Mouse (Mus musculus): Measurements from ENCODE around the gene Necap2. TPM values are rescaled to one million over a fixed set of nuclear protein-coding genes. Genes with fewer than 3 reads are reported as not detected.

Gene Necap2
- 52.6 and 57.3 TPM in 2 replicates for polyA plus RNA-seq (2015; fragmentation: Nextera tagmentation; extraction: Ambion mirVana)

- under 1% methylated on average over 67 of the region's 67 CpGs for WGBS
- Histone ChIP-seq H3K27me3 (no peaks in the 10 kb centered on the region), H3K4me1 (replicated peaks) (peaks cover 34% of the 10 kb centered on the region)
These were observed at the start of gene Necap2 for GRCm38 (mm10) chr4:141077681-141078509. Gene Necap2 (minus strand): TSS chr4:141078357.

GRCm38 (mm10) chr4:141123065-141123464, 44.9 kb upstream of the Necap2 start:
- Histone ChIP-seq H3K4me1 (replicated peaks) (peaks cover 50% of the 10 kb centered on the region), H3K27ac (peak overlapping the region; percentile 23; the same call in 1 of the 2 replicates), H3K27me3 (no peaks in the 10 kb centered on the region), H3K9ac (no peak overlapping the region), H3K4me2 (no peak overlapping the region), H3K4me3 (no peak overlapping the region), H3K9me3 (no peaks in the 10 kb centered on the region), H3K36me3 (peaks cover 5% of the 10 kb centered on the region)
- ATAC-seq (ENCODE audit: low FRiP score): no peak
- WGBS: 28% methylated on average over 1 of the region's 1 CpGs

More at GRCm38 (mm10) chr4:141077681-141078509, at the start of gene Necap2:
- peak within 1 kb of the TSS; percentile 97 for H3K4me2 ChIP-seq
- H3K27ac ChIP-seq: peak within 1 kb of the TSS; percentile 89
- H3K36me3 ChIP-seq: peaks cover 29% of the 10 kb centered on the region
- peak within 1 kb of the TSS; percentile 94 for H3K4me3 ChIP-seq
- H3K9ac ChIP-seq: peak within 1 kb of the TSS; percentile 96
- H3K9me3 ChIP-seq: no peaks in the 10 kb centered on the region
- ATAC-seq (ENCODE audit: low FRiP score): peak; percentile 95

- WGBS: 88% methylated on average over 7 of the region's 7 CpGs
- Histone ChIP-seq H3K9ac (no peak overlapping the region), H3K4me2 (no peak overlapping the region), H3K36me3 (peaks cover 9% of the 10 kb centered on the region), H3K4me3 (no peak overlapping the region), H3K27ac (peak overlapping the region; percentile 23; the same call in 1 of the 2 replicates), H3K9me3 (no peaks in the 10 kb centered on the region), H3K4me1 (replicated peaks) (peaks cover 50% of the 10 kb centered on the region), H3K27me3 (no peaks in the 10 kb centered on the region)
- ATAC-seq (ENCODE audit: low FRiP score): no peak
These were observed 44.5 kb upstream of the Necap2 start for GRCm38 (mm10) chr4:141122663-141123062.

GRCm38 (mm10) chr4:141120700-141121099, 42.5 kb upstream of the Necap2 start:
- H3K4me2 ChIP-seq: no peak overlapping the region
- no peak overlapping the region for H3K9ac ChIP-seq
- no peak overlapping the region for H3K4me3 ChIP-seq
- H3K9me3 ChIP-seq: no peaks in the 10 kb centered on the region
- 22% methylated on average over 11 of the region's 11 CpGs for WGBS
- H3K27me3 ChIP-seq: no peaks in the 10 kb centered on the region
- H3K4me1 ChIP-seq (replicated peaks): peaks cover 50% of the 10 kb centered on the region
- 0 out of 2 replicates have a peak, but pooled peaks have one; percentile 44 for ATAC-seq (ENCODE audit: low FRiP score)
- H3K27ac ChIP-seq: no peak overlapping the region
- peaks cover 28% of the 10 kb centered on the region for H3K36me3 ChIP-seq

GRCm38 (mm10) chr4:141118691-141119090, 40.5 kb upstream of the Necap2 start:
- 68% methylated on average over 4 of the region's 4 CpGs for WGBS
- Histone ChIP-seq H3K9me3 (no peaks in the 10 kb centered on the region), H3K27me3 (no peaks in the 10 kb centered on the region), H3K36me3 (peaks cover 47% of the 10 kb centered on the region), H3K27ac (peak overlapping the region; percentile 35; the same call in 1 of the 2 replicates), H3K4me3 (no peak overlapping the region), H3K9ac (0 out of 2 replicates have a peak overlapping the region, but pooled peaks have one; percentile 8), H3K4me1 (replicated peaks) (peaks cover 47% of the 10 kb centered on the region), H3K4me2 (no peak overlapping the region)
- ATAC-seq (ENCODE audit: low FRiP score): no peak

- H3K27me3 ChIP-seq: no peaks in the 10 kb centered on the region
- no peak overlapping the region for H3K9ac ChIP-seq
- H3K9me3 ChIP-seq: no peaks in the 10 kb centered on the region
- peaks cover 25% of the 10 kb centered on the region for H3K4me1 ChIP-seq (replicated peaks)
- 83% methylated on average over 8 of the region's 8 CpGs for WGBS
- no peak for ATAC-seq (ENCODE audit: low FRiP score)
- H3K4me3 ChIP-seq: no peak overlapping the region
- H3K4me2 ChIP-seq: no peak overlapping the region
- peaks cover 79% of the 10 kb centered on the region for H3K36me3 ChIP-seq
- H3K27ac ChIP-seq: no peak overlapping the region
These were observed 37.2 kb upstream of the Necap2 start for GRCm38 (mm10) chr4:141115398-141115797.

GRCm38 (mm10) chr4:141114521-141114981, 36.4 kb upstream of the Necap2 start:
- no peak overlapping the region for H3K4me3 ChIP-seq

GRCm38 (mm10) chr4:141113831-141114230, 35.7 kb upstream of the Necap2 start:
- Histone ChIP-seq H3K4me1 (replicated peaks) (peaks cover 9% of the 10 kb centered on the region), H3K4me3 (no peak overlapping the region), H3K9me3 (no peaks in the 10 kb centered on the region), H3K27me3 (no peaks in the 10 kb centered on the region), H3K4me2 (no peak overlapping the region), H3K27ac (peak overlapping the region; percentile 30; the same call in 1 of the 2 replicates), H3K36me3 (peaks cover 82% of the 10 kb centered on the region), H3K9ac (no peak overlapping the region)
- no peak for ATAC-seq (ENCODE audit: low FRiP score)
- WGBS: 88% methylated on average over 7 of the region's 7 CpGs

More at GRCm38 (mm10) chr4:141114521-141114981, 36.4 kb upstream of the Necap2 start:
- H3K4me1 ChIP-seq (replicated peaks): peaks cover 17% of the 10 kb centered on the region
- H3K27ac ChIP-seq: peak overlapping the region; percentile 30
- peaks cover 82% of the 10 kb centered on the region for H3K36me3 ChIP-seq
- H3K9ac ChIP-seq: no peak overlapping the region
- ATAC-seq (ENCODE audit: low FRiP score): peak; percentile 25; the same call in 1 of the 2 replicates
- no peaks in the 10 kb centered on the region for H3K27me3 ChIP-seq
- no peak overlapping the region for H3K4me2 ChIP-seq
- 78% methylated on average over 6 of the region's 6 CpGs for WGBS
- no peaks in the 10 kb centered on the region for H3K9me3 ChIP-seq

- no peaks in the 10 kb centered on the region for H3K27me3 ChIP-seq
- H3K36me3 ChIP-seq: peaks cover 34% of the 10 kb centered on the region
- no peaks in the 10 kb centered on the region for H3K9me3 ChIP-seq
- H3K9ac ChIP-seq: no peak overlapping the region
- no peak overlapping the region for H3K4me3 ChIP-seq
- 43% methylated on average over 10 of the region's 10 CpGs for WGBS
- no peak for ATAC-seq (ENCODE audit: low FRiP score)
- H3K4me1 ChIP-seq (replicated peaks): no peaks in the 10 kb centered on the region
- H3K27ac ChIP-seq: 0 out of 2 replicates have a peak overlapping the region, but pooled peaks have one; percentile 4
- H3K4me2 ChIP-seq: no peak overlapping the region
These were observed 30.1 kb upstream of the Necap2 start for GRCm38 (mm10) chr4:141108196-141108732.

GRCm38 (mm10) chr4:141106526-141107183, 28.5 kb upstream of the Necap2 start:
- 81% methylated on average over 16 of the region's 16 CpGs for WGBS
- no peaks in the 10 kb centered on the region for H3K4me1 ChIP-seq (replicated peaks)
- no peak overlapping the region for H3K4me3 ChIP-seq
- H3K36me3 ChIP-seq: peaks cover 18% of the 10 kb centered on the region
- H3K9me3 ChIP-seq: no peaks in the 10 kb centered on the region
- H3K27me3 ChIP-seq: no peaks in the 10 kb centered on the region
- H3K4me2 ChIP-seq: no peak overlapping the region
- no peak for ATAC-seq (ENCODE audit: low FRiP score)
- no peak overlapping the region for H3K27ac ChIP-seq
- H3K9ac ChIP-seq: no peak overlapping the region

GRCm38 (mm10) chr4:141101855-141102254, 23.7 kb upstream of the Necap2 start:
- Histone ChIP-seq H3K9me3 (no peaks in the 10 kb centered on the region), H3K4me2 (no peak overlapping the region), H3K27ac (no peak overlapping the region), H3K9ac (no peak overlapping the region), H3K27me3 (no peaks in the 10 kb centered on the region), H3K4me3 (no peak overlapping the region), H3K36me3 (no peaks in the 10 kb centered on the region), H3K4me1 (replicated peaks) (peaks cover under 1% of the 10 kb centered on the region; the same call in 1 of the 2 replicates)
- WGBS: 66% methylated on average over 6 of the region's 6 CpGs
- no peak for ATAC-seq (ENCODE audit: low FRiP score)

- H3K27me3 ChIP-seq: no peaks in the 10 kb centered on the region
- no peak for ATAC-seq (ENCODE audit: low FRiP score)
- H3K9me3 ChIP-seq: no peaks in the 10 kb centered on the region
- H3K4me1 ChIP-seq (replicated peaks): peaks cover 3% of the 10 kb centered on the region; the same call in 1 of the 2 replicates
- H3K4me3 ChIP-seq: no peak overlapping the region
- H3K9ac ChIP-seq: no peak overlapping the region
- H3K4me2 ChIP-seq: no peak overlapping the region
- H3K27ac ChIP-seq: no peak overlapping the region
- no peaks in the 10 kb centered on the region for H3K36me3 ChIP-seq
- WGBS: 96% methylated on average over 9 of the region's 9 CpGs
These were observed 23.1 kb upstream of the Necap2 start for GRCm38 (mm10) chr4:141101291-141101690.
